Mouse (Mus musculus) spleen, adult 2 months (tissue): ENCODE measurements around the gene Gm3164. TPM values are rescaled to one million over a fixed set of nuclear protein-coding genes. Genes with fewer than 3 reads are reported as not detected.
"Not testable (repeated sequence)": the region's sequence is repeated elsewhere in the genome, so short reads cannot be mapped to it uniquely, and the experiment has no call there.

Experiments used
- DNase-seq, 2 experiments: peaks; one replicate each; pipeline versions ENCODE4 v3.0.0 to v3.0.0-alpha.2; 2012 to 2021; ENCODE audit warnings: low spot score in 2 of 2, low read depth in 1 of 2
- H3K27ac ChIP-seq: fragments of 200-500 bp; 2 replicates; pipeline ENCODE4 v1.5.1; 2012; ENCODE audit warnings: low read length, inconsistent platforms; ENCODE audit not compliant: insufficient read depth
- H3K27me3 ChIP-seq: fragments of 200-500 bp; 2 replicates; pipeline ENCODE4 v1.6.1; 2012; ENCODE audit warnings: mild to moderate bottlenecking, moderate library complexity, low read length, inconsistent platforms; ENCODE audit not compliant: control insufficient read depth, insufficient read depth
- H3K36me3 ChIP-seq: fragments of 200-500 bp; 2 replicates; pipeline ENCODE4 v1.6.1; 2012; ENCODE audit warnings: mild to moderate bottlenecking, low read length, inconsistent platforms; ENCODE audit not compliant: control insufficient read depth, insufficient read depth
- H3K4me1 ChIP-seq: fragments of 200-500 bp; 2 replicates; pipeline ENCODE4 v1.6.1; 2011; ENCODE audit warnings: inconsistent platforms; ENCODE audit not compliant: control insufficient read depth, insufficient read depth, insufficient read length
- H3K4me3 ChIP-seq: fragments of 200-500 bp; 2 replicates; pipeline ENCODE4 v1.5.1; 2011; ENCODE audit warnings: mild to moderate bottlenecking, inconsistent platforms; ENCODE audit not compliant: insufficient read depth, insufficient read length; ENCODE audit errors: extremely low read depth
- WGBS: fragments of 180-500 bp; shearing (Covaris S2); methylation state at CpG from one replicate; pipeline ENCODE4 v1.1.7; 2018; 5-methylcytosine and 5-hydroxymethylcytosine counted together
- polyA plus RNA-seq: library from polyadenylated mRNA; depleted of rRNA; stranded (reverse); fragments of >200 nt; gene quantifications from 2 replicates; pipeline ENCODE4 v1.2.3, GENCODE M21; 2012; rRNA removed

Gm3164 gene
- polyA plus RNA-seq, result 0.05 TPM in 1 of 2 replicates, not detected in the other

- not testable (repeated sequence) for DNase-seq, H3K27ac ChIP-seq, H3K36me3 ChIP-seq, H3K4me3 ChIP-seq, H3K27me3 ChIP-seq, H3K4me1 ChIP-seq
- WGBS, result 9% methylated on average over 42 of the region's 59 CpGs
Observed at GRCm38 (mm10) chr14:4414965-4415835, at the start of gene Gm3164. TSS of gene Gm3164 (plus strand) at chr14:4415448.

- not testable (repeated sequence) for DNase-seq, H3K4me3 ChIP-seq, H3K4me1 ChIP-seq, H3K27ac ChIP-seq, H3K27me3 ChIP-seq, H3K36me3 ChIP-seq
- WGBS, result 83% methylated on average over 3 of the region's 3 CpGs
Observed at GRCm38 (mm10) chr14:4368991-4369390, 46.3 kb upstream of the Gm3164 start.

- not testable (repeated sequence) for H3K27me3 ChIP-seq, H3K36me3 ChIP-seq, H3K27ac ChIP-seq, H3K4me3 ChIP-seq, H3K4me1 ChIP-seq, DNase-seq
- 80% methylated on average over 3 of the region's 3 CpGs for WGBS
Observed at GRCm38 (mm10) chr14:4369691-4370090, 45.6 kb upstream of the Gm3164 start.

- not testable (repeated sequence) for H3K4me1 ChIP-seq, H3K27me3 ChIP-seq, DNase-seq, H3K4me3 ChIP-seq, H3K36me3 ChIP-seq, H3K27ac ChIP-seq
Observed at GRCm38 (mm10) chr14:4377871-4378270, 37.4 kb upstream of the Gm3164 start.

GRCm38 (mm10) chr14:4385606-4386005, 29.6 kb upstream of the Gm3164 start:
- DNase-seq, H3K27ac ChIP-seq, H3K4me3 ChIP-seq, H3K27me3 ChIP-seq, H3K4me1 ChIP-seq, H3K36me3 ChIP-seq: not testable (repeated sequence)

- H3K36me3 ChIP-seq, DNase-seq, H3K4me3 ChIP-seq, H3K4me1 ChIP-seq, H3K27ac ChIP-seq, H3K27me3 ChIP-seq: not testable (repeated sequence)
- WGBS, result 97% methylated on average over 4 of the region's 6 CpGs
Observed at GRCm38 (mm10) chr14:4392841-4393530, 22.3 kb upstream of the Gm3164 start.

- H3K36me3 ChIP-seq, H3K4me3 ChIP-seq, H3K4me1 ChIP-seq, DNase-seq, H3K27me3 ChIP-seq, H3K27ac ChIP-seq: not testable (repeated sequence)
- 70% methylated on average over 3 of the region's 3 CpGs for WGBS
Observed at GRCm38 (mm10) chr14:4397226-4397625, 18.0 kb upstream of the Gm3164 start, which contains the start of gene Gm3159. TSS of gene Gm3159 (plus strand) at chr14:4397526.

- not testable (repeated sequence) for H3K4me3 ChIP-seq, H3K36me3 ChIP-seq, DNase-seq, H3K27me3 ChIP-seq, H3K4me1 ChIP-seq, H3K27ac ChIP-seq
Observed at GRCm38 (mm10) chr14:4398624-4399023, 16.6 kb upstream of the Gm3164 start.

- H3K4me3 ChIP-seq, H3K27me3 ChIP-seq: not testable (repeated sequence)
- WGBS, result 83% methylated on average over 5 of the region's 5 CpGs
Observed at GRCm38 (mm10) chr14:4400115-4400789, 15.0 kb upstream of the Gm3164 start.

GRCm38 (mm10) chr14:4401245-4401644, 14.0 kb upstream of the Gm3164 start:
- H3K36me3 ChIP-seq, H3K4me3 ChIP-seq, DNase-seq, H3K27ac ChIP-seq, H3K27me3 ChIP-seq, H3K4me1 ChIP-seq: not testable (repeated sequence)
- WGBS, result 67% methylated on average over 5 of the region's 5 CpGs

More at GRCm38 (mm10) chr14:4400115-4400789, 15.0 kb upstream of the Gm3164 start:
- H3K4me1 ChIP-seq, H3K36me3 ChIP-seq, DNase-seq, H3K27ac ChIP-seq: not testable (repeated sequence)
